Mouse (Mus musculus): ENCODE measurements around the gene Itga9.

- TF ChIP-seq POLR2A (IDR thresholded peaks at IDR 0.05; ENCODE audit: control insufficient read depth, low read depth, low read length) (no peak), CTCF (IDR thresholded peaks at IDR 0.05; ENCODE audit: control insufficient read depth, insufficient read depth, insufficient replicate concordance, low read depth, low read length) (no peak)
These were observed 26.3 kb downstream of the Itga9 start for GRCm38 (mm10) chr9:118632758-118633143.
